Mouse (Mus musculus): ENCODE measurements around the gene Kalrn.

Gene Kalrn

DNA sequence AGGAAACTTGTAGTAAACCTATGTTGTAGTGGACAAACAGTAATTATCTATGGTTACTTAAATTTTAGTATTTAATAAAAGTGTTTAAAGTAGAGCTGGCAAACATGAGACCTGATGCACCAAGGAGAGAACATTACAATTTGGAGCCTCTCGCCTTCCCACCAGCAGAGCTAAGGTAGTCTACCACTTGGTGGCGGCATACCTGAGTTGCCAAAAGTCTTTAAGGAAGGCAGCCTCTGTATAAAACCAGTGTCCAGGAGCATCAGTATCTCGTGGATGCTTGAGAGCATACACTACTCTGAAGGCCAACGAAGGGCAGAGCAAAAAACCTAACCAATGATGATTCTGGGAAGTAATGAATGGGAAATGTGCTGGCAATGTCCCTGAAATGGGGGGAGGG, 199.8 kb downstream of the Kalrn start:
- no peaks in the 10 kb centered on the region for H3K36me3 ChIP-seq (ENCODE audit: insufficient read depth, low read length)
- TF ChIP-seq POU5F1 (IDR thresholded peaks at IDR 0.05; ENCODE audit: borderline replicate concordance, low read length) (no peak), CTCF (conservative IDR thresholded peaks at IDR 0.05; ENCODE audit: low read length) (0 out of 2 replicates have a peak, but pooled peaks have one; percentile 12)
- H3K27me3 ChIP-seq (ENCODE audit: insufficient read depth, low read length) = no peaks in the 10 kb centered on the region
- no peaks in the 10 kb centered on the region for H3K9me3 ChIP-seq (ENCODE audit: low read length)
- H3K4me3 ChIP-seq (replicated peaks; ENCODE audit: low read length) = no peak overlapping the region
- H3K4me1 ChIP-seq (replicated peaks; ENCODE audit: low read depth, low read length) = peaks cover 18% of the 10 kb centered on the region

DNA sequence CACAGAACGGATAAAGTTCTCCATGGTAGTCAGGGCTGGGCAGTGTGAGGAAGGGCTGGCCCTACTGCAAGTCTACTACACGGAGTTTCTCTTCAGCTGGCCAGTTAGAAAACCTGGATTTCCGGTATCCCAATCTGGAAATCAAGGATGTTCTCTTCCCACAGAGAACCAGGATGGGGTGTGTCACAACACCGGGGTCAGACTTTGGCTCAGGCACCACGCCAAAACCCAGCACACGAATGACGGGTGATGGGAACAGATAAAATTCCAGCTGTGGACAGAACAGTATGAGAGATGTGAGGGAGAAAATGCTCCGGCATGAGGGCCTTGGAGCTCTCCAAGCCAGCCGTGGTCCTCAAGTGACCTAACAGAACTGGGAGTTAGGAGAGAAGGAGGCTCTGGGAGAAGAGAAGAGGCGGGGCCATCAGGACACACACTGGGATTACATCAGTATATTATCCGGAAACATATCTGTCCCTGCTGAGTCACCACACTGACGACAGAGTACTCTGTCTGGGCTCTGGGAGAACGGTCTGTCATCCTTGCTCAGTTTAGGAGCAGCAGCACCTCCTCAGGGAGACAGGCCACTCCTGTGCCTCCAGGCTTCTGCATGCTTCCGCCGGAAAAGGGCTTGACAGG, 201.1 kb downstream of the Kalrn start:
- no peaks in the 10 kb centered on the region for H3K36me3 ChIP-seq (ENCODE audit: insufficient read depth, low read length)
- peaks cover 21% of the 10 kb centered on the region for H3K4me1 ChIP-seq (replicated peaks; ENCODE audit: low read depth, low read length)
- TF ChIP-seq CTCF (conservative IDR thresholded peaks at IDR 0.05; ENCODE audit: low read length) (no peak), POU5F1 (IDR thresholded peaks at IDR 0.05; ENCODE audit: borderline replicate concordance, low read length) (no peak), NANOG (IDR thresholded peaks at IDR 0.05; ENCODE audit: borderline replicate concordance, low read length) (no peak)
- H3K9me3 ChIP-seq (ENCODE audit: low read length) = 0 out of 2 replicates have a peak, but pooled peaks cover under 1% of the 10 kb centered on the region
- no peak overlapping the region for H3K4me3 ChIP-seq (replicated peaks; ENCODE audit: low read length)
- no peaks in the 10 kb centered on the region for H3K27me3 ChIP-seq (ENCODE audit: insufficient read depth, low read length)

DNA sequence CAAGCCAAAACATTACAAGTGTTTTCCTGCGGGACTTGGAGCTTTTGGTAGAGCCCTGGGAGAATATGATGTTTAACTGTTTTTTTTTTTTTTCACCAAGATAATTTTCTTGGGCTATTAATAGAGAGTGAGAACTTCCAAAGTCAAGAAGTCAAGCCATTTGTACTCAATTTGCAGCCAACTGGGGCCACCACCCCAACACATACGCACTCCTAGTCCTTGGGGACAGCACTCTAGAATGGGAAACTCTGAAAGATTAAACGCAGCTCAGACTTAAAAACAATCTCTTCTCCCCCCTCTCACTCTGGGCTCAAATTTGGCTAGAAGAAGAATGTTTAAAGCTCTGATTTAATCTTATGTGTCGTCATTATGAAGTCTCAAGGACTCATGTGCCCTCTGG, 214.1 kb downstream of the Kalrn start:
- peaks cover 41% of the 10 kb centered on the region for H3K27me3 ChIP-seq (ENCODE audit: insufficient read depth, low read length)
- no peaks in the 10 kb centered on the region for H3K9me3 ChIP-seq (ENCODE audit: low read length)
- TF ChIP-seq POU5F1 (IDR thresholded peaks at IDR 0.05; ENCODE audit: borderline replicate concordance, low read length) (no peak), CTCF (conservative IDR thresholded peaks at IDR 0.05; ENCODE audit: low read length) (no peak), NANOG (IDR thresholded peaks at IDR 0.05; ENCODE audit: borderline replicate concordance, low read length) (no peak)
- H3K4me1 ChIP-seq (replicated peaks; ENCODE audit: low read depth, low read length) = no peaks in the 10 kb centered on the region; the same call in 1 of the 2 replicates
- no peak overlapping the region for H3K4me3 ChIP-seq (replicated peaks; ENCODE audit: low read length)
- H3K36me3 ChIP-seq (ENCODE audit: insufficient read depth, low read length) = no peaks in the 10 kb centered on the region

DNA sequence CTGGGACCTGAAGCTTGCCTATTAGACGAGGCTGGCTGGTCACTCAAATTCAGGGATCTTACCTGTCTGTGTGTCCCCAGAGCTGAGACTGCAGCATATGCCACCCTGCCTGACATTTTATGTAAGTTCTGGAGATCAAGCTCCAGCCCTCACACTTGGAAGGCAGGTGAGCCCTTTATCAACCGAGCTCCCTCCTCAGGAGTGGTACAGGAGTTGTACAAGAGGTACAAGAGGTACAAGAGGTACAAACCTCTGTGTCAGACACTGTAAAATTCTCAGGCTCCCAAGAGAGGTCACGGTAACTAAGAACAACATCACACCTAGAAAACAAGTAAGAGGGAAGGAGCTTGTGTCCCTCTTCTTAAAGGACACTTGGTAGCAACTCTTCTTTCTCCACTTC, 217.8 kb downstream of the Kalrn start:
- Histone ChIP-seq H3K9me3 (ENCODE audit: low read length) (no peaks in the 10 kb centered on the region), H3K4me3 (replicated peaks; ENCODE audit: low read length) (no peak overlapping the region), H3K27me3 (ENCODE audit: insufficient read depth, low read length) (peaks cover 41% of the 10 kb centered on the region), H3K36me3 (ENCODE audit: insufficient read depth, low read length) (no peaks in the 10 kb centered on the region), H3K4me1 (replicated peaks; ENCODE audit: low read depth, low read length) (no peaks in the 10 kb centered on the region; the same call in 1 of the 2 replicates)
- TF ChIP-seq NANOG (IDR thresholded peaks at IDR 0.05; ENCODE audit: borderline replicate concordance, low read length) = no peak
- no peak for TF ChIP-seq CTCF (conservative IDR thresholded peaks at IDR 0.05; ENCODE audit: low read length)
- no peak for TF ChIP-seq POU5F1 (IDR thresholded peaks at IDR 0.05; ENCODE audit: borderline replicate concordance, low read length)

DNA sequence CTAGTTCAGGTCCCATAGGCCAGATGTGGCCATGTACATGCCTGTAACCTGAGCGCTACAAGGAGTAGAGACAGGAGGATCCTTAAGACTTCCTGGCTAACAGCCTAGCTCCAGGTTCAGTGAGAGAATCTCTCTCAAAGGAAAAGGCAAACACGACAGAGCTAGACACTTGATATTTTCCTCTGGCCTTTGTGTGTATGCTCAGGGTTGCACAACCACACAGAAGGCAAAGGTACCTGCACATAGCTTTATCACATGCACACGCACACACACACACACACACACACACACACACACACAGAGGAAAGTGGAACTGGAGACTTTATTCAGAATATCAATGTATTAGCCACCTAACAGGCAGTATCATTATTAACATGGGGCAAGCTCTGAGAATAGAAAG, 219.3 kb downstream of the Kalrn start:
- Histone ChIP-seq H3K9me3 (ENCODE audit: low read length) (no peaks in the 10 kb centered on the region), H3K4me1 (replicated peaks; ENCODE audit: low read depth, low read length) (no peaks in the 10 kb centered on the region; the same call in 1 of the 2 replicates), H3K36me3 (ENCODE audit: insufficient read depth, low read length) (no peaks in the 10 kb centered on the region), H3K27me3 (ENCODE audit: insufficient read depth, low read length) (peaks cover 41% of the 10 kb centered on the region), H3K4me3 (replicated peaks; ENCODE audit: low read length) (no peak overlapping the region)
- TF ChIP-seq NANOG (IDR thresholded peaks at IDR 0.05; ENCODE audit: borderline replicate concordance, low read length) (no peak), CTCF (conservative IDR thresholded peaks at IDR 0.05; ENCODE audit: low read length) (no peak), POU5F1 (IDR thresholded peaks at IDR 0.05; ENCODE audit: borderline replicate concordance, low read length) (no peak)

DNA sequence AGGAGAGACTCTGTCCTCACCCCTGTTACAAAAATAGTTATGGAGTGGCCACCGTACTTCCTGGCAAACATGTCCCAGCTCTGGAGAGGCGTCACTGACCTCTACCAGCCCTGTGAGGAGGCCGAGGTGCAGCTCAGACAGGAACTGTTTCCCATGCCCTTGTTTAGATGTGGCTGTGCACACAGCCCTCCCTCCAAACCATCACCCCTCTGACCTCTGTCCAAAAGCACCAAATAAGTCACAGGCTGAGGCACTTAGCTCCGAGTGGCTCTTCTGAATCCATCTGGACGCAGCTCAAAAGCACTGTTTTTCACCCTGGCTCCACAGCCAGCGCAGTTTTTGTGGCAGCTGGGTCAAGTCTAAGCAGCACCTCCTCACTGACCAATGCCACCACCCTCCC, 220.6 kb downstream of the Kalrn start:
- Histone ChIP-seq H3K27me3 (ENCODE audit: insufficient read depth, low read length) (peaks cover 29% of the 10 kb centered on the region), H3K9me3 (ENCODE audit: low read length) (no peaks in the 10 kb centered on the region), H3K36me3 (ENCODE audit: insufficient read depth, low read length) (no peaks in the 10 kb centered on the region), H3K4me3 (replicated peaks; ENCODE audit: low read length) (no peak overlapping the region), H3K4me1 (replicated peaks; ENCODE audit: low read depth, low read length) (no peaks in the 10 kb centered on the region; the same call in 1 of the 2 replicates)
- no peak for TF ChIP-seq NANOG (IDR thresholded peaks at IDR 0.05; ENCODE audit: borderline replicate concordance, low read length)

DNA sequence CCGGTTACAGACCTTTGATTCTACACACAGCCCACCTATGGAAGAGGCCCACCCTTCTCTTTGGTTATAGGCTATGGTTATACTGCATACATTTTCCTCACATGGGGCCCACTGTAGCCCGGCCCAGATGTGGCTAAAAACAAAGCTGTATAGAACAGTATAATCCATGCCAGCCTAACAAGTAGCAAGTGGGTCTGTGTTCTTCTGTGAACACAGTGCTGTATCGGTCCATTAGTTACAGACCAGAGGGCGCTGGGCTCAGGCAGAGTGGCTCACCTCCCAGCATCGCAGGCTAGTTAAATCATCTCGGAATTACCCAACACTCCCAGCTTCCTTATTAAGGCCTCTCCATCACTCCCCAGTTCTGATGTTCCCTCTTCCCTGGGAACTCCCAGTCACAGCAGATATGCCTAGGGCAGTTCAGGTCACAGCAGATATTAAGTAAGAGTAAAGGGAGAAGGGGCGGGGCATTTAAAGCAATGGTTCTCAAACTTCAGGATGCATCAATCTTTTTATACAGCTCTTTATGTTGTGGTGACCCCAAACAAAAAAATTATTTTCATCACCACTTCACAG, 221.7 kb downstream of the Kalrn start:
- Histone ChIP-seq H3K9me3 (ENCODE audit: low read length) (no peaks in the 10 kb centered on the region), H3K27me3 (ENCODE audit: insufficient read depth, low read length) (peaks cover 18% of the 10 kb centered on the region), H3K4me1 (replicated peaks; ENCODE audit: low read depth, low read length) (no peaks in the 10 kb centered on the region; the same call in 1 of the 2 replicates), H3K4me3 (replicated peaks; ENCODE audit: low read length) (no peak overlapping the region), H3K36me3 (ENCODE audit: insufficient read depth, low read length) (no peaks in the 10 kb centered on the region)
- no peak for TF ChIP-seq NANOG (IDR thresholded peaks at IDR 0.05; ENCODE audit: borderline replicate concordance, low read length)
- TF ChIP-seq POU5F1 (IDR thresholded peaks at IDR 0.05; ENCODE audit: borderline replicate concordance, low read length) = no peak
- TF ChIP-seq CTCF (conservative IDR thresholded peaks at IDR 0.05; ENCODE audit: low read length) = no peak

DNA sequence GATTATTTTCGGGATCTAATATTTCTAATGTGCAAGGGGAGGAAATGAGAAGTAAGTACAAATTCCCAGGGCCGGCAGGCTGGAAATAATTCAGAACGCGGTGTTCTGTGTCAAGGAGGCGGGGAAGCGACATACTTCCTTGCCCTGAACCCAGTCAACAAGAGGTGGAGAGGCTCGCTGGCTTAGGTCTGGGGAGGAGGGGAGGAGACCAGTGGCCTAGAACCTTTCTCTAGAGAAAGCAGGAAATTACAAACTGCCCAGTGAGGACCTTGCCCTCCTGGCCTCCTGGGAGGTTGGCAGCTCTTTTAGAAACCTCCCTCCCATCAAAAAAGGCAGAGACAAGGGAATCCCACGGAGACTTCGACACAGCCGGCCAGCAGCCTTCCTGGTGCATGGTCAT, 225.8 kb downstream of the Kalrn start:
- Histone ChIP-seq H3K27me3 (ENCODE audit: insufficient read depth, low read length) (no peaks in the 10 kb centered on the region), H3K9me3 (ENCODE audit: low read length) (no peaks in the 10 kb centered on the region), H3K4me1 (replicated peaks; ENCODE audit: low read depth, low read length) (no peaks in the 10 kb centered on the region), H3K4me3 (replicated peaks; ENCODE audit: low read length) (no peak overlapping the region), H3K36me3 (ENCODE audit: insufficient read depth, low read length) (no peaks in the 10 kb centered on the region)
- no peak for TF ChIP-seq POU5F1 (IDR thresholded peaks at IDR 0.05; ENCODE audit: borderline replicate concordance, low read length)
- no peak for TF ChIP-seq NANOG (IDR thresholded peaks at IDR 0.05; ENCODE audit: borderline replicate concordance, low read length)
- no peak for TF ChIP-seq CTCF (conservative IDR thresholded peaks at IDR 0.05; ENCODE audit: low read length)

All from E14TG2a.4 (cell line).